Mouse (Mus musculus) urinary bladder, adult 18-20 months (tissue): Measurements from ENCODE around the gene Arhgap17.

Experiments used
- DNase-seq, 2 experiments: peaks; one replicate each; pipeline ENCODE4 v3.0.0; 2022; ENCODE audit warnings: low spot score in 2 of 2, mixed read lengths in 2 of 2

Gene Arhgap17

DNA sequence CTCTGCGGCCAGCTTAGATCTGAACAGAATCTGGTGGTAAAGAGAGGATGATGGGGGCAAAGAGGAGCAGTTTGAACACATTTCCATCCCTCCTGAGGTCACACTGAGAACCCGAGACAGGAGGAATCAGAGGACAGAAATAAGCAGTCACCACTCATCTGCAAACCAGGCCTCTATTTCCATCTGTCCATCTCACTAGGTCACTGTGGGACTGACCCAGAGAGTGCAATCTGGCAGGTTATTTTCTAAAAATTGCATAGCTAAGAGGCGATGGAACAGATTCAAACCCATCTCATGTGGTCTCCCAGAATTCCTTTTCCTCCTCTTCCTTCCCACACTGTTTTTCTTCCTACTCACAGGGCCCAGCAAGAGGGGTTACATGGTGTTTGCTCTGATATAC, 81.8 kb downstream of the Arhgap17 start:
- DNase-seq = no peak

DNA sequence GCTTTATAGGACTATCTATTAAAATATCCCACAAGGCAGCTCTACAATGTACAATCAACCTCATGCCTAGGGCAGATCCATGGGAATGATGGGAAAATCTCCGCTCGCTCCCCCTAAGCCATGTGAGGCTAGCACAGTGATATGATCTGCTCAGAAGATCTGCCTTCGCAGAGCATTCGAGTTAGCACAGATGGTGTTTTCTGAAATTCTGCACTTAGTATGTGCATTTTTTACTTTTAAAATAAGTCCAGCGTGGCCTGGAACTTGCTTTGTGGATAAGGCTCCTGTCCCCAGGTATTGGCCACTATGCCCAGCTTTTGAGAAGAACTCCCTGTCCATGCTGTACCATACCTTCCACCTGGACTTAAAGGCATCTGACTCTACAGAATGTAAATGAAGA, 83.8 kb downstream of the Arhgap17 start:
- no peak for DNase-seq

DNA sequence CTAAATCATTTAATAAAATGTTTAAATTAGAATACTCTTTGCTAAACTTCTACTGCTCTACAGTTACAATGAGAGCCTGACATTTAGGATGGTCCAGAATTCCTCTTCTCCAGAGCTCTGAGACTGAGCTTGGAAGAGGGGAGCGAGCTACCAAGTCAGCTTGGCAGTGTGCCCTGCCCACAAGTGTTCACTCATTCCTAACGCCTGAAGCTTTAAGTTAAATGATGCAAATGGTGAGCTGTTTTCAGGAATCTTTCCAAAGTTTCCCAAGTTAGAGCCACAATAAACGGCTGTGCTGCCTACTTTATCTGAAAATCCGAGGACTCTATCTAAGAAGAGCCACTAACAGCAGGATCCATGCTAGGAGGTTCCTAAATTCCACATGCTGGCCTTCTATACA, 85.9 kb downstream of the Arhgap17 start:
- DNase-seq = no peak

DNA sequence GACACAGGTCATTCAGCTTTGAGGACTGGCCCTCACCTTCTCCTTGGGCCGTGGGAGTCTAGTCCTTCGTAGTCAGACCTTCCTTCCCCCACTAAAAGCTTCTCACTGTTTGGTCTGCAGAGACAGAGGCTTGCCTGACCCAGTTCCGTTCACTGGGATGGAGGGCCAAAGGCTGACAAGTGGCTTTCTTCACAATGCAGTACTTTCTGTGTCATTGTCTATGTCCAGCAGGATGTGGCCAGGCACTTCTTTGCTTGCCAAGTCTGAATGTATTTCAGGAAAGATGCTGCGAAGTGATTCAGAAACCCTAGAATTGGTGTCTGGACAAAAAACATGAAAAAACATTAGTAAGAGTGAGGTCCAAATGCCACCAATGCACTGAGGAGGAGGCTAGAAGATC, 89.9 kb downstream of the Arhgap17 start:
- no peak for DNase-seq

DNA sequence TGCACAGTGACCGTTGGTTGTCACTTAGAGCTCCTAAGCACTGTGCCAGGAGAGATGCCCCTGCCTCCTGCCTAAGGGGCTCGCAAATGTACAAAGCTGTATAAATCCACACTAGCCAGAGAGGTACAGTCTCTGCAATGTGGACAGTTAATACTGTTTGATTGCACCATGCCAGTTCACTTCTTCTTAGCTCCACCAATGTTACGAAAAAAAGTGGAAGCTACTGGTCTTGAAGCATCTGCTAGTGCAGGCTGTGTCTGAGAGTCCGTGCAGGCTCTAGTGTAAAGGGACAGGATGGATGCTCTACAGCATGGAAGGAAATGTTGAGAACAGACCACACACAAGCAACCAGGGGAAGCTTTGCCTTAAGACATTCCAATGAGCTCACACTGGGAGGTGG, 93.1 kb downstream of the Arhgap17 start:
- no peak for DNase-seq

DNA sequence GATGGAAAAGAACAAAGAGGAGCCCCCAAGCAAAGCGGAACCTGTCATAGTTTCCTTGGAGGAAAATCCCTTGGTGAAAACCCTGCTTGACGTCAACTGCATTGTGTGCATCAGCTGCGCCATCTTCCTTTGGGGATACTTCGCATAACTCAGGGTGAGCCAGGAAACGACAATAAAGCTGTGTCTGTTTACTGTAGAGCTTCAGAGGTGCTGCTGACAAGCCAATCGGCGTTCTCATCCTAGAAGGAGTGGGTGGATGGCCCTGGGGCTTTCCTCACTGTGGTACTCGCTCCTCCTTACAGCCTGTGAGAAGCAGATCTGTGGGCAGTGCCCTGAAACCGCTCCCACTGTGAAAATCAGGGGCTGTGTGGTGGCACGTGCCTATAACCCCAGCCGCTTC, 96.7 kb downstream of the Arhgap17 start:
- DNase-seq = no peak

DNA sequence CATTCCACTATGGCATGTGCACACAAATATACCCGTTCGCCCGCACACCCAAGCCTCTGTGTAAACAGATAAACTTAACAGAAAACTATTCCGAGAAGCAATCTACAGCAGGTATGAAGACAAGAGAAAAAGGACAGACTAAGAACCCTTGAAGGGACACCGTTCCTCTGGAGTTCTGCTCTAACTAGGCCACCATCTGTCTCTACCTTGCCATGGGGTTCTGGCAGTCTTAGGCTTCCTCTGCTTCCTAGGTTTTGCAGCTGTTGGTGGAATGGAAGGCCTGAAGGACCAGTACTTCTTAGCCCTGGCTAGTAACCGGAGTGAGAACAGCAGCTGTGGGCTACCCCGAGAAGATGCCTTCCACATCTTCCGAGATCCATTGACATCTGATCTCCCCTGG, 111.6 kb downstream of the Arhgap17 start:
- no peak for DNase-seq

DNA sequence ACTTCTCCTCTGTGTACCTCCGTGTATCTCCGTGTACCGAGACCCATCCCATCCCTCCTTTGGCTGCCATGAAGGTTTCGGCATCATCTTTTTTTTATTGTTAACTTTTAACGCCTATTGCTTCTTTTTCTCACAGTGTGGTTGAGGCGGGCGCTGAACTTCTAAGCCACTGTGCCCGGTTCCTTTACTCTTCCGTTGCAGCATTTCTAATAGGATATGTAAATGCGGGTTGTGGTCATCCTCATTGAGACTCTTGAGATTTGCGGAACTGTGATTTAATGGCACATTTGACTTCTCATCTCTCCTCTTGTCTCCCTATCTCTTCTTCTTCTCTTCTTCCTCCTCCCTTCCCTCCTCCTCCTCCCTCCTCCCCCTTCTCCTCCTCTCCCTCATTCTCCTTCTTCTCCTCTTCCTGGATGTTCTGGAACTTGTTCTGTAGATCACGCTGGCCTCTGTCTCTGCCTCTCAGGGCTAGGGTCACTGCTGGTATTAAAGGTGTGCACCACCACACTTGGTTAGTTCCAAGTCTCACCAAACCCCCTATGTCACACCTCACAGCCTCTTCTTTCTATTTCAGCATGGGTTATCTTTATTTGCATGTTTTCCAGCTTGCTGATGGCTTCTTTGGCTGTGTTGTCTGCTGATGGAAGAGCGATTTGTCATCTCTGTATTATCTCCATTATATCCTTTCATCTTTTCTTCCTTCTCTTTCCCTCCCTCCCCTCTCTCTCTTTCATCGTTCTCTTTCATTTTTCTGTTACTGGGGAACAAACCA, 115.3 kb downstream of the Arhgap17 start:
- no peak for DNase-seq

DNA sequence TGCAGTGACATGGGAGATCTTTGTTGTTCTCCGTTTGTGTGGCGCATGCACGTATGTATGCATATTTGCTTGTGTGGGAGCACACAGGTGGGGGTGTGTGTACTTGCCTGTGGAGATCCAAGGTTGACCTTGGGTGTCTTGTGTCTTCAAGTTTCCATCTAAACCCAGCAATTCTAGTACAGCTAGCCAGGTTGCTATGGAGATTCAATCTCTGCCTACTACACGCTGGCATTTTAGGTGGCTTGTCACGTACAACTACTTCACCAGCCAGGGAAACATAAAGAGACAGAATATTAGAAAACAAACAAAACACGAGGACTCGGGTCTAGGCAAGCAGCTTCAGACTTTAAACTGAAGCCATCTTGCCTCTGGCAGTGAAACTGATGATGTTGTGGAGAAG, 116.3 kb downstream of the Arhgap17 start:
- no peak for DNase-seq

DNA sequence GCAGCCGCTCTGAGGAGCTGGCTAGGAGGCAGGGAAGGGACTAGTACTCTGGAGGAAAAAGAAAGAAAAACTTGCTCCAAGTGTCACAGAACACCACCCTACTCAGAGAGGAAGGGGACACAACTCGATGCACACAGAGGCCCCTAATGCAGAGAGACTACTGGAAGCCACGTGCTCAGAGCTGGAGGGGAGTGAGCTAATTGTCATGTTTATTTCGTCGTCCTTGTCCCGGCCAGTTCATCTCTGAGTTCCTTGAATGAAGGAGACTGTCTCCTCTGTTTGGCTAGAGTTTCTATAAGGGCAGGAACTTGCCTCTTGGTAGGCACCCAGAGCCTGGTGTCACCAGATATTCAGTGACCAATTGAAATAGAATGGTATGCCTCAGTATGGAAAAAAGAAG, 118.4 kb downstream of the Arhgap17 start:
- DNase-seq = no peak

DNA sequence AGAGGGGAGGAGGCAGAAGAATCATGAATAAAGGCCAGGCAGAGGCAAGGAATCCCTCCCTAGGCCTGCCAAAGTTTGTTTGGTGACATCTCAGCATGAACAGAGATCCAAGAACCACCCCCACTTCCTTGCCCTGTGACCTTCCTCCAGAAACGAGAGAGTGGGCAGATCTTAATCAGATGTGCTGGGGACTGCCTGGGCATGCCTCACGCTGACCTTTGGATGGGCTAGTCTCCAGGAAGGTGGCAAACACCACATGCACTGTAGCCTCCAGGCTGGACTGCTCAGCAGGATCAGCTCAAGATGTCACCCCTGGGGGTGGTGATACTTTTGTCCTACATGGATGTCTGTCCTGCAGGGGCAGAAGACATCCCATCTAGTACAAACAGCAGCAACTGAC, 121.5 kb downstream of the Arhgap17 start:
- DNase-seq = no peak

DNA sequence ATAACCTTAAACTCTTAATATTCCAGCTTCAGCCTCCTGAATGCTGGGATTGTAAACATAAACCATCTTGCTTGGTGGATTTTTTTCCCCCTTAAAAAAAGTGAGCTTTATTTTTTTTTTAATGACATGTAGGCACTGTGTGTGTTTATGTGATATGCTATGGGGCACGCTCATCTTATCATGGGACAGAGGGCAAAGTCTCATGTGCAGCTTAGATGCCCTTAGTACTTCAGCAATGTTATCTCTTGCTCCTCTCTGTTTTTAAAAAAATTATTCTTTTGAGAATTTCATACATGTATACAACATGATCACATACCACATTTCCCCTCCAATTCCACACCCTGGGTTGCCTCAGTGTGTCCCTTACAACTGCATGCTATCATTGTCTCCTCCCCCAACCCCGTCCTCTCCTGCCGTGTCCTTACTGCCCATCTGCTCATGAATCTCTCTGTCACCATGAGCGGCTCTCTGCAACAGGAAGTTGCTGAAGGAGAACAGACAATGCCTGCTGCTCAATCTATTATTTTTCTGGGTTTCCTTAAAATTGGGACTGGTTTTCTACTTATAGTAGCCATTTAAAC, 123.1 kb downstream of the Arhgap17 start:
- no peak for DNase-seq

DNA sequence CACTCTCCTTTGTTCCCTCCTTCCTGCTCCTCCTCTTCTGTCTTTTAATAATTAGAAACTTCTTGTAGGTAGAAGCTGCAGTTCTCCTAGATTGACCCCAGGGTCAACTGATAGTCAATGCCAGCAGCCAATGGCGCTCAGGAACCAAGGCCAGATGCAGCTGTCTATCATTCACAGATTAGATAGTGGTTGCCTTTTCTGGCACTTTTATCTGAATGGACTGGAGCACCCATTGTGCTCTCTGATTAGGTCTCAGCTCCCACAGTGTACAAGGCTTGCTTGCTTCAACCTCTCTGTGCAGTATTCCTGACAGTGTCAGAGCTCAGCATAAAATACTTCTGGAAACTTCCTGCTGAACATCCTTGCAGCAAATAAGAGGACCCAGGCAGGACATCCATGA, 124.9 kb downstream of the Arhgap17 start:
- DNase-seq = no peak

DNA sequence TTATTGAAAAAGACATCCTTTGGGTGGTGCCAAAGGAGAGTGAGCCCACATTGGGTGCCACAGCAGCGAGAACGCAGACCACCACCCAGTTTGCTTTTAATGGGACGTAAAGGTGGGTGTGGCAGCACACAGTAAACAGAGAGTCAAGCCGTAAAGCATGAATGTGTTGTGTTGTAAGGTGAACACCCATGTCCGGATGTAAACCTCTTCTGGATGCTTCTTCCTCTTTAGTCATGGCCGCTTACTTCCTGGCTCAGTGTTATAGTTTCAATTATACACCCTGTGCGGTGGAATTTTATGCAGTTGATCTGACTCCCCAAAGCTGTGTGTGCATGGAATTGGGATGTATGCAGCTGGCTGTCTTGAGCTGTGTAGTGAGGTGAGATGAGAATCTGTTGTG, 127.5 kb downstream of the Arhgap17 start:
- DNase-seq = no peak

DNA sequence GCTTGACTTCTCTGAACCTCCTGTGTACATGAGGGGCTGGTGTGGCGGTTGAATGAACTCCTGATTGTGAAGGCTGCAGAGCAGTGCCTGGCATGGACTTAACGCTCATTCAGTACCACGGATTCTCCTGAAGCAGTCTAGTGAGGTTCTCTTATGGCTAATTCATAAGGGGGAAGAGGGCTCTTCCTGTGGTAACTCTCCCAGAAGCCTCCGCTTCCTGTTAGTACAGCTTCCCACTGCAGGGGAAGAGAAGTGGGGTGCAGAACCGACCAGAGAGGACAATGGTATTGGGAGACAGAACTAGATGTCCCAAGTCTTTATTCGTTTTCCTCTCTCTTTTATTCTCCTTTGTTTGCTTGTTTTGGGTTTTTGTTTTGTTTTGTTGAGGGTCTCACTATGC, 129.7 kb downstream of the Arhgap17 start:
- DNase-seq = no peak

DNA sequence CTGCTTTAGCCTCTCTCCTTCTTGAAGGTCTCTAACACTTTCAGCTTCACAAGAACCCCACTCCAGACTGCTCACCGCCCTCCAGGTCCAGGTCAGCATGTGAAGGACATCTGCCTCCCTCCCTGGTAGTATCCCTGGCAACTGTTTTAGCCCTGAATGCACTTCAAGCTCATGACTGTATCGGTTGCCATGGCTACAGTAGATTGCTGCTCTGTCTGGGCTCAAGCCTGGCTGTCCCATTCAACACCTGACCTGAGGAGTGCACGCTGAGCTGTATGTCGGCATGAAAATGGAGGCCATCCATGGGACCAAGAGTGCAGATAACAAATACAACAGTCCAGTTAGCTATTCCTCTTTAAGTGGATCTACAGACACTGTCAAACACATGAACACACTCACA, 131.1 kb downstream of the Arhgap17 start:
- DNase-seq = no peak

DNA sequence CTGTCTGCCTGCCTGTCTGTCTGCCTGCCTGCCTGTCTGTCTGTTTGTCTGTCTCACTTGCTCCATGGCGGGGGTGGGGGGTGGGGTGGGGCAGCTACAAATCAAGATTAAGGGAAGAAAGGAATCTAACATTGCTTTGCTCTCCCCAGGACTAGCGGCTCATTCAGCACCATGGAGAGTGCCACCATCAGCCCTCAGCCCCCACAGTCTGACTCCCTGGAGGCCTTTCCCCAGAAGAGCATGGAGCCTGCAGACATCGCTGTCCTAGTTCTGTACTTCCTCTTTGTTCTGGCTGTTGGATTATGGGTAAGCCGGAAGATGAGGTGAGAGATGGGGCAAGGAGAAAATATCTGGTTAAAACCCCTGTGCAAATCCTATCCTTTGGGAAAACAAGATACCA, 134.3 kb downstream of the Arhgap17 start:
- DNase-seq = no peak
